Mouse (Mus musculus): ENCODE results near the gene Zgrf1. TPM values are rescaled to one million over a fixed set of nuclear protein-coding genes. Genes with fewer than 3 reads are reported as not detected.

Zgrf1 gene
- polyA plus RNA-seq, 1 experiment from 2014 or later: 12.6 TPM

- WGBS: under 1% methylated on average over 36 of the region's 36 CpGs
- Histone ChIP-seq H3K36me3 (ENCODE audit: control insufficient read depth, insufficient read depth, low read length) (no peaks in the 10 kb centered on the region), H3K27me3 (ENCODE audit: control insufficient read depth, insufficient read depth, low read length) (peaks cover 32% of the 10 kb centered on the region), H3K9ac (ENCODE audit: low read depth, low read length) (no peak overlapping the region), H3K27ac (ENCODE audit: low read depth, low read length) (peak overlapping the region; percentile 55), H3K4me2 (replicated peaks; ENCODE audit: low read depth, low read length) (peak overlapping the region; percentile 43), H3K4me3 (ENCODE audit: low read depth, low read length) (0 out of 2 replicates have a peak overlapping the region, but pooled peaks have one; percentile 20), H3K9me3 (ENCODE audit: control insufficient read depth, low read length) (no peaks in the 10 kb centered on the region), H3K4me1 (replicated peaks; ENCODE audit: control insufficient read depth, insufficient read depth, low read length) (peaks cover 7% of the 10 kb centered on the region; the same call in 1 of the 2 replicates)
- DNase-seq (ENCODE audit: low spot score): peak; percentile 91
- peak; percentile 87 for ATAC-seq (ENCODE audit: low FRiP score)
These were observed 72.0 kb downstream of the Zgrf1 start for GRCm38 (mm10) chr3:127625296-127625695.

GRCm38 (mm10) chr3:127625701-127626399 lies 72.6 kb downstream of the Zgrf1 start:
- no peaks in the 10 kb centered on the region for H3K36me3 ChIP-seq (ENCODE audit: control insufficient read depth, insufficient read depth, low read length)
- H3K27ac ChIP-seq (ENCODE audit: low read depth, low read length): peak overlapping the region; percentile 55; the same call in 1 of the 2 replicates
- under 1% methylated on average over 28 of the region's 28 CpGs for WGBS
- H3K4me2 ChIP-seq (replicated peaks; ENCODE audit: low read depth, low read length): peak overlapping the region; percentile 43
- peaks cover 36% of the 10 kb centered on the region for H3K27me3 ChIP-seq (ENCODE audit: control insufficient read depth, insufficient read depth, low read length)
- peak; percentile 69 for DNase-seq (ENCODE audit: low spot score)
- H3K4me3 ChIP-seq (ENCODE audit: low read depth, low read length): 0 out of 2 replicates have a peak overlapping the region, but pooled peaks have one; percentile 20
- peak; percentile 59 for ATAC-seq (ENCODE audit: low FRiP score)
- H3K9me3 ChIP-seq (ENCODE audit: control insufficient read depth, low read length): no peaks in the 10 kb centered on the region
- H3K9ac ChIP-seq (ENCODE audit: low read depth, low read length): no peak overlapping the region
- peaks cover 7% of the 10 kb centered on the region; the same call in 1 of the 2 replicates for H3K4me1 ChIP-seq (replicated peaks; ENCODE audit: control insufficient read depth, insufficient read depth, low read length)

- no peaks in the 10 kb centered on the region for H3K36me3 ChIP-seq (ENCODE audit: control insufficient read depth, insufficient read depth, low read length)
- H3K27ac ChIP-seq (ENCODE audit: low read depth, low read length): no peak overlapping the region
- H3K9me3 ChIP-seq (ENCODE audit: control insufficient read depth, low read length): no peaks in the 10 kb centered on the region
- peaks cover 37% of the 10 kb centered on the region for H3K27me3 ChIP-seq (ENCODE audit: control insufficient read depth, insufficient read depth, low read length)
- H3K4me2 ChIP-seq (replicated peaks; ENCODE audit: low read depth, low read length): no peak overlapping the region
- ATAC-seq (ENCODE audit: low FRiP score): no peak
- H3K4me1 ChIP-seq (replicated peaks; ENCODE audit: control insufficient read depth, insufficient read depth, low read length): peaks cover 7% of the 10 kb centered on the region; the same call in 1 of the 2 replicates
- no peak overlapping the region for H3K4me3 ChIP-seq (ENCODE audit: low read depth, low read length)
- peak; percentile 30 for DNase-seq (ENCODE audit: low spot score)
- 7% methylated on average over 3 of the region's 3 CpGs for WGBS
- H3K9ac ChIP-seq (ENCODE audit: low read depth, low read length): no peak overlapping the region
These were observed 73.2 kb downstream of the Zgrf1 start for GRCm38 (mm10) chr3:127626524-127626923.

- Histone ChIP-seq H3K4me2 (replicated peaks; ENCODE audit: low read depth, low read length) (peak overlapping the region; percentile 24), H3K9ac (ENCODE audit: low read depth, low read length) (no peak overlapping the region), H3K4me3 (ENCODE audit: low read depth, low read length) (no peak overlapping the region), H3K36me3 (ENCODE audit: control insufficient read depth, insufficient read depth, low read length) (no peaks in the 10 kb centered on the region), H3K27ac (ENCODE audit: low read depth, low read length) (0 out of 2 replicates have a peak overlapping the region, but pooled peaks have one; percentile 1), H3K9me3 (ENCODE audit: control insufficient read depth, low read length) (no peaks in the 10 kb centered on the region), H3K27me3 (ENCODE audit: control insufficient read depth, insufficient read depth, low read length) (peaks cover 37% of the 10 kb centered on the region), H3K4me1 (replicated peaks; ENCODE audit: control insufficient read depth, insufficient read depth, low read length) (peaks cover 7% of the 10 kb centered on the region; the same call in 1 of the 2 replicates)
- peak; percentile 56 for DNase-seq (ENCODE audit: low spot score)
- ATAC-seq (ENCODE audit: low FRiP score): no peak
- under 1% methylated on average over 28 of the region's 28 CpGs for WGBS
These were observed 74.1 kb downstream of the Zgrf1 start for GRCm38 (mm10) chr3:127627151-127627955.

- Histone ChIP-seq H3K27ac (ENCODE audit: low read depth, low read length) (peak overlapping the region; percentile 1; the same call in 1 of the 2 replicates), H3K4me3 (ENCODE audit: low read depth, low read length) (no peak overlapping the region)
These were observed 74.6 kb downstream of the Zgrf1 start for GRCm38 (mm10) chr3:127627956-127628310.

GRCm38 (mm10) chr3:127628311-127629184 lies 75.3 kb downstream of the Zgrf1 start:
- under 1% methylated on average over 37 of the region's 37 CpGs for WGBS
- no peaks in the 10 kb centered on the region for H3K36me3 ChIP-seq (ENCODE audit: control insufficient read depth, insufficient read depth, low read length)
- peaks cover 44% of the 10 kb centered on the region for H3K27me3 ChIP-seq (ENCODE audit: control insufficient read depth, insufficient read depth, low read length)
- DNase-seq (ENCODE audit: low spot score): peak; percentile 68
- no peaks in the 10 kb centered on the region for H3K9me3 ChIP-seq (ENCODE audit: control insufficient read depth, low read length)
- H3K4me1 ChIP-seq (replicated peaks; ENCODE audit: control insufficient read depth, insufficient read depth, low read length): peaks cover 7% of the 10 kb centered on the region
- H3K9ac ChIP-seq (ENCODE audit: low read depth, low read length): no peak overlapping the region
- no peak for ATAC-seq (ENCODE audit: low FRiP score)
- peak overlapping the region; percentile 1; the same call in 1 of the 2 replicates for H3K27ac ChIP-seq (ENCODE audit: low read depth, low read length)
- peak overlapping the region; percentile 24; the same call in 1 of the 2 replicates for H3K4me2 ChIP-seq (replicated peaks; ENCODE audit: low read depth, low read length)
- H3K4me3 ChIP-seq (ENCODE audit: low read depth, low read length): no peak overlapping the region

More at GRCm38 (mm10) chr3:127627956-127628310, 74.6 kb downstream of the Zgrf1 start:
- H3K9ac ChIP-seq (ENCODE audit: low read depth, low read length): no peak overlapping the region
- H3K9me3 ChIP-seq (ENCODE audit: control insufficient read depth, low read length): no peaks in the 10 kb centered on the region
- H3K4me2 ChIP-seq (replicated peaks; ENCODE audit: low read depth, low read length): peak overlapping the region; percentile 24
- peaks cover 7% of the 10 kb centered on the region; the same call in 1 of the 2 replicates for H3K4me1 ChIP-seq (replicated peaks; ENCODE audit: control insufficient read depth, insufficient read depth, low read length)
- ATAC-seq (ENCODE audit: low FRiP score) (no peak), DNase-seq (ENCODE audit: low spot score) (no peak)
- no peaks in the 10 kb centered on the region for H3K36me3 ChIP-seq (ENCODE audit: control insufficient read depth, insufficient read depth, low read length)
- WGBS: under 1% methylated on average over 9 of the region's 9 CpGs
- H3K27me3 ChIP-seq (ENCODE audit: control insufficient read depth, insufficient read depth, low read length): peaks cover 38% of the 10 kb centered on the region

- no peak overlapping the region for H3K9ac ChIP-seq (ENCODE audit: low read depth, low read length)
- H3K4me1 ChIP-seq (replicated peaks; ENCODE audit: control insufficient read depth, insufficient read depth, low read length): peaks cover 7% of the 10 kb centered on the region
- DNase-seq (ENCODE audit: low spot score): peak; percentile 41
- no peak for ATAC-seq (ENCODE audit: low FRiP score)
- H3K27me3 ChIP-seq (ENCODE audit: control insufficient read depth, insufficient read depth, low read length): peaks cover 57% of the 10 kb centered on the region
- H3K27ac ChIP-seq (ENCODE audit: low read depth, low read length): no peak overlapping the region
- H3K36me3 ChIP-seq (ENCODE audit: control insufficient read depth, insufficient read depth, low read length): no peaks in the 10 kb centered on the region
- no peaks in the 10 kb centered on the region for H3K9me3 ChIP-seq (ENCODE audit: control insufficient read depth, low read length)
- H3K4me2 ChIP-seq (replicated peaks; ENCODE audit: low read depth, low read length): no peak overlapping the region
- no peak overlapping the region for H3K4me3 ChIP-seq (ENCODE audit: low read depth, low read length)
- 0% methylated on average over 1 of the region's 1 CpGs for WGBS
These were observed 76.9 kb downstream of the Zgrf1 start for GRCm38 (mm10) chr3:127630190-127630589.

Data from hindbrain, embryonic 11.5 days (tissue).